Mouse (Mus musculus) liver, embryonic 18 days (tissue): ENCODE data around the gene BC080695. TPM values are rescaled to one million over a fixed set of nuclear protein-coding genes. Genes with fewer than 3 reads are reported as not detected.

ENCODE experiments used
- polyA plus RNA-seq: library from polyadenylated mRNA; depleted of rRNA; stranded (reverse); fragments of >200 nt; gene quantifications from 2 replicates; pipeline ENCODE4 v1.2.3, GENCODE M21; 2012; rRNA removed

BC080695 gene
- polyA plus RNA-seq, result not detected in 2 replicates

DNA sequence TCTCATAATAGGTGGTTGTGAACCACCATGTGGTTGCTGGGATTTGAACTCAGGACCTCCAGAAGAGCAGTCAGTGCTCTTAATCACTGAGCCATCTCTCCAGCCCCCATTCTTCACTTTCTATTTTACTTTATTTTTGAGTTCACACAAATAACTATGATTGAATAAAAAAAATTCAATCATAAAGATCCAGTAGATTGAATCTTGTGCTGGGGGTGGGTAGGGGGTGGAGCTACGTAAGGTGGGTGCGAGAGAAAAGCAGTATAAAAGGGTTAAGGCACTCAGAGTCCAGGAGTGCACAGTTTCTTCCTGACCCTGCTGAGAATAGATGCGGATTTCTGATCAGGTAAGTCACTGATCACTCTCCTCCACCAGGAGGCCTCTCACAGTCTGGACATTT, at the start of gene BC080695, which contains the start of gene Gm13057:
BC080695 (plus strand) TSS at position 301 of the 400 bp plus-strand sequence.
Gm13057 (plus strand) TSS at position 310 of the 400 bp plus-strand sequence.

DNA sequence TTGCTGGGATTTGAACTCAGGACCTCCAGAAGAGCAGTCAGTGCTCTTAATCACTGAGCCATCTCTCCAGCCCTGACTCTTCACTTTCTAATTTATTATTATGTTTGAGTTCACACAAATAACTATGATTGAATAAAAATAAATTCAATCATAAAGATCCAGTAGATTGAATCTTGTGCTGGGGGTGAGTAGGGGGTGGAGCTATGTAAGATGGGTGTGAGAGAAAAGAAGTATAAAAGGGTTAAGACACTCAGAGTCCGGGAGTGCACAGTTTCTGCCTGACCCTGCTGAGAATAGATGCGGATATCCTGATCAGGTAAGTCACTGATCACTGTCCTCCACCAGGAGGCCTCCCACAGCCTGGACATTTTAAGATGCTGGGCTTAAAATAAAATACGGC, 40.5 kb upstream of the BC080695 start, which contains the start of gene Gm13043:
Gm13043 (plus strand) TSS at position 301 of the 400 bp plus-strand sequence.

DNA sequence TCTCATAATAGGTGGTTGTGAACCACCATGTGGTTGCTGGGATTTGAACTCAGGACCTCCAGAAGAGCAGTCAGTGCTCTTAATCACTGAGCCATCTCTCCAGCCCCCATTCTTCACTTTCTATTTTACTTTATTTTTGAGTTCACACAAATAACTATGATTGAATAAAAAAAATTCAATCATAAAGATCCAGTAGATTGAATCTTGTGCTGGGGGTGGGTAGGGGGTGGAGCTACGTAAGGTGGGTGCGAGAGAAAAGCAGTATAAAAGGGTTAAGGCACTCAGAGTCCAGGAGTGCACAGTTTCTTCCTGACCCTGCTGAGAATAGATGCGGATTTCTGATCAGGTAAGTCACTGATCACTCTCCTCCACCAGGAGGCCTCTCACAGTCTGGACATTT, 15.8 kb upstream of the BC080695 start, which contains the start of gene Gm13040:
Gm13040 (plus strand) TSS at position 301 of the 400 bp plus-strand sequence.

DNA sequence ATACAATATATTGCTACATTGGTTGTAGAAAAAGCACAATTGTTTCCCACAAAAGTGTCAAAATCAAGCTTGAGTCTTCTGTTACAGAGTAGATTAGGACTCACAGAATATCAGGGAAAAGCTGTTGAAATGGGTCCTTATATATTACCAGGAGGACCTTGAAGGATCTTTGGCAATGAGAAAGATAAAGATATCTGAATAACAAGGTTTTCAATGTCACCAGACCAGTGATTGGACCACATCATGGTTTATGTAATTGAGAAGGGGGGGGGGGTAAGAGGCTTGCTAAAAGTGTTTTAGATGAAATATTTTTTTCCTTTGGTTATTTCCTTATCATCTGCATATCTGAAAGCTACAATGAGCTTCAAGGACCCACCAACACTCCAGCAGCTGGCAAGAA, 63.2 kb downstream of the BC080695 start, which contains the start of gene Gm13083:
Gm13083 (plus strand) TSS at position 301 of the 400 bp plus-strand sequence.

Other genes with a start within 250 kb of the BC080695 start
- not detected in 2 replicates for gene Lrrc38, start 201.9 kb upstream of the BC080695 start, polyA plus RNA-seq
- gene Pramel1, start 157.3 kb upstream of the BC080695 start, polyA plus RNA-seq, result not detected in 2 replicates
- 1.7 TPM in 2 replicates for gene Pramef8, start 139.3 kb upstream of the BC080695 start, polyA plus RNA-seq
- not detected in 2 replicates for gene Oog4, start 101.4 kb upstream of the BC080695 start, polyA plus RNA-seq
- gene Gm13043, start 40.4 kb upstream of the BC080695 start, polyA plus RNA-seq, result not detected in 2 replicates
- not detected in 2 replicates for gene Gm13040, start 15.7 kb upstream of the BC080695 start, polyA plus RNA-seq
- not detected in 2 replicates for gene Gm13057, start within 50 bp of the BC080695 start, polyA plus RNA-seq
- gene Gm13083, start 63.3 kb downstream of the BC080695 start, polyA plus RNA-seq, result not detected in 2 replicates
- not detected in 2 replicates for gene Gm13088, start 105.5 kb downstream of the BC080695 start, polyA plus RNA-seq
- gene Gm13089, start 151.0 kb downstream of the BC080695 start, polyA plus RNA-seq, result not detected in 2 replicates
- gene Gm13078, start 167.8 kb downstream of the BC080695 start, polyA plus RNA-seq, result not detected in 2 replicates
- not detected in 2 replicates for gene Gm13023, start 237.7 kb downstream of the BC080695 start, polyA plus RNA-seq